Mouse (Mus musculus) brain, embryonic 14.5 days (tissue): ENCODE measurements around the gene Itpripl2.

ENCODE experiments used
- CTCF ChIP-seq: fragments of 200-500 bp; IDR thresholded peaks from 2 replicates; pipeline ENCODE4 v1.5.1; 2012; ENCODE audit warnings: inconsistent platforms, mild to moderate bottlenecking, moderate library complexity, borderline replicate concordance; ENCODE audit not compliant: insufficient read depth, insufficient read length; ENCODE audit errors: extremely low read depth
- POLR2A ChIP-seq: fragments of 200-500 bp; IDR thresholded peaks from 2 replicates; pipeline ENCODE4 v1.6.1; 2012; ENCODE audit warnings: mild to moderate bottlenecking, inconsistent platforms, borderline replicate concordance; ENCODE audit not compliant: poor library complexity, insufficient read depth, insufficient read length, severe bottlenecking; ENCODE audit errors: extremely low read depth

- TF ChIP-seq CTCF (no peak), POLR2A (no peak)
These were observed 48.4 kb downstream of the Itpripl2 start for GRCm38 (mm10) chr7:118443371-118443770.
